Mouse (Mus musculus): ENCODE measurements around the gene Mertk. TPM values are rescaled to one million over a fixed set of nuclear protein-coding genes. Genes with fewer than 3 reads are reported as not detected.

The Mertk gene
- polyA plus RNA-seq, 2 experiments, result 11.1 to 14.9 TPM

GRCm38 (mm10) chr2:128771750-128772338 is 73.1 kb downstream of the Mertk start:
- ATAC-seq (ENCODE audit: low FRiP score, low read depth), result no peak
- H3K4me3 ChIP-seq (replicated peaks; ENCODE audit: low read length), result no peak overlapping the region
- 97% methylated on average over 7 of the region's 7 CpGs for WGBS

GRCm38 (mm10) chr2:128782231-128782630 is 83.5 kb downstream of the Mertk start:
- no peak overlapping the region for H3K4me3 ChIP-seq (replicated peaks; ENCODE audit: low read length)
- no peak overlapping the region for H3K27ac ChIP-seq (replicated peaks; ENCODE audit: low read depth, low read length)
- no peak for TF ChIP-seq POLR2A (IDR thresholded peaks at IDR 0.05; ENCODE audit: borderline replicate concordance, extremely low read depth, insufficient read depth, insufficient read length)
- ATAC-seq (ENCODE audit: low FRiP score, low read depth), result no peak
- H3K36me3 ChIP-seq (ENCODE audit: control insufficient read depth, insufficient read depth, low read length), result peaks cover 66% of the 10 kb centered on the region
- H3K9ac ChIP-seq (ENCODE audit: low read depth, low read length, severe bottlenecking), result no peak overlapping the region
- DNase-seq (ENCODE audit: low spot score), result no peak
- no peaks in the 10 kb centered on the region for H3K27me3 ChIP-seq (ENCODE audit: control insufficient read depth, insufficient read depth, low read length)
- no peak overlapping the region for H3K4me2 ChIP-seq (replicated peaks; ENCODE audit: low read depth, low read length, severe bottlenecking)
- 90% methylated on average over 5 of the region's 5 CpGs for WGBS
- no peaks in the 10 kb centered on the region for H3K9me3 ChIP-seq (ENCODE audit: control insufficient read depth, low read length)
- H3K4me1 ChIP-seq (ENCODE audit: control insufficient read depth, insufficient read depth, low read length), result no peaks in the 10 kb centered on the region

More at GRCm38 (mm10) chr2:128771750-128772338, 73.1 kb downstream of the Mertk start:
- H3K27me3 ChIP-seq (ENCODE audit: control insufficient read depth, insufficient read depth, low read length), result no peaks in the 10 kb centered on the region
- H3K9ac ChIP-seq (ENCODE audit: low read depth, low read length, severe bottlenecking), result no peak overlapping the region
- H3K9me3 ChIP-seq (ENCODE audit: control insufficient read depth, low read length), result no peaks in the 10 kb centered on the region
- H3K4me1 ChIP-seq (ENCODE audit: control insufficient read depth, insufficient read depth, low read length), result no peaks in the 10 kb centered on the region
- no peak for DNase-seq (ENCODE audit: low spot score)
- no peak overlapping the region for H3K4me2 ChIP-seq (replicated peaks; ENCODE audit: low read depth, low read length, severe bottlenecking)
- H3K27ac ChIP-seq (replicated peaks; ENCODE audit: low read depth, low read length), result no peak overlapping the region
- TF ChIP-seq POLR2A (IDR thresholded peaks at IDR 0.05; ENCODE audit: borderline replicate concordance, extremely low read depth, insufficient read depth, insufficient read length), result no peak
- peaks cover 45% of the 10 kb centered on the region for H3K36me3 ChIP-seq (ENCODE audit: control insufficient read depth, insufficient read depth, low read length)

- no peak for ATAC-seq (ENCODE audit: low FRiP score, low read depth)
- no peak overlapping the region for H3K9ac ChIP-seq (ENCODE audit: low read depth, low read length, severe bottlenecking)
- H3K4me3 ChIP-seq (replicated peaks; ENCODE audit: low read length), result no peak overlapping the region
- 55% methylated on average over 10 of the region's 10 CpGs for WGBS
- no peak for TF ChIP-seq POLR2A (IDR thresholded peaks at IDR 0.05; ENCODE audit: borderline replicate concordance, extremely low read depth, insufficient read depth, insufficient read length)
- H3K27me3 ChIP-seq (ENCODE audit: control insufficient read depth, insufficient read depth, low read length), result no peaks in the 10 kb centered on the region
- H3K4me2 ChIP-seq (replicated peaks; ENCODE audit: low read depth, low read length, severe bottlenecking), result no peak overlapping the region
- H3K27ac ChIP-seq (replicated peaks; ENCODE audit: low read depth, low read length), result no peak overlapping the region; the same call in 1 of the 2 replicates
- no peak for DNase-seq (ENCODE audit: low spot score)
- H3K9me3 ChIP-seq (ENCODE audit: control insufficient read depth, low read length), result no peaks in the 10 kb centered on the region
- H3K4me1 ChIP-seq (ENCODE audit: control insufficient read depth, insufficient read depth, low read length), result no peaks in the 10 kb centered on the region
- peaks cover 53% of the 10 kb centered on the region for H3K36me3 ChIP-seq (ENCODE audit: control insufficient read depth, insufficient read depth, low read length)
These were observed 85.0 kb downstream of the Mertk start for GRCm38 (mm10) chr2:128783660-128784345.

- DNase-seq (ENCODE audit: low spot score), result no peak
- Histone ChIP-seq H3K4me1 (ENCODE audit: control insufficient read depth, insufficient read depth, low read length) (no peaks in the 10 kb centered on the region), H3K9me3 (ENCODE audit: control insufficient read depth, low read length) (no peaks in the 10 kb centered on the region), H3K36me3 (ENCODE audit: control insufficient read depth, insufficient read depth, low read length) (peaks cover 46% of the 10 kb centered on the region), H3K9ac (ENCODE audit: low read depth, low read length, severe bottlenecking) (no peak overlapping the region), H3K27me3 (ENCODE audit: control insufficient read depth, insufficient read depth, low read length) (no peaks in the 10 kb centered on the region), H3K27ac (replicated peaks; ENCODE audit: low read depth, low read length) (no peak overlapping the region), H3K4me3 (replicated peaks; ENCODE audit: low read length) (no peak overlapping the region), H3K4me2 (replicated peaks; ENCODE audit: low read depth, low read length, severe bottlenecking) (no peak overlapping the region)
- no peak for ATAC-seq (ENCODE audit: low FRiP score, low read depth)
- TF ChIP-seq POLR2A (IDR thresholded peaks at IDR 0.05; ENCODE audit: borderline replicate concordance, extremely low read depth, insufficient read depth, insufficient read length), result no peak
- 95% methylated on average over 7 of the region's 7 CpGs for WGBS
These were observed 86.1 kb downstream of the Mertk start for GRCm38 (mm10) chr2:128784814-128785213.

- Histone ChIP-seq H3K4me3 (replicated peaks; ENCODE audit: low read length) (no peak overlapping the region), H3K27ac (replicated peaks; ENCODE audit: low read depth, low read length) (no peak overlapping the region), H3K27me3 (ENCODE audit: control insufficient read depth, insufficient read depth, low read length) (no peaks in the 10 kb centered on the region), H3K9ac (ENCODE audit: low read depth, low read length, severe bottlenecking) (no peak overlapping the region), H3K4me2 (replicated peaks; ENCODE audit: low read depth, low read length, severe bottlenecking) (no peak overlapping the region), H3K9me3 (ENCODE audit: control insufficient read depth, low read length) (no peaks in the 10 kb centered on the region), H3K4me1 (ENCODE audit: control insufficient read depth, insufficient read depth, low read length) (no peaks in the 10 kb centered on the region), H3K36me3 (ENCODE audit: control insufficient read depth, insufficient read depth, low read length) (peaks cover 55% of the 10 kb centered on the region)
- DNase-seq (ENCODE audit: low spot score) (no peak), ATAC-seq (ENCODE audit: low FRiP score, low read depth) (no peak)
- 91% methylated on average over 5 of the region's 5 CpGs for whole genome bisulfite sequencing
- TF ChIP-seq POLR2A (IDR thresholded peaks at IDR 0.05; ENCODE audit: borderline replicate concordance, extremely low read depth, insufficient read depth, insufficient read length), result no peak
These were observed 87.6 kb downstream of the Mertk start for GRCm38 (mm10) chr2:128786341-128786740.

Data from limb, embryonic 14.5 days (tissue).